19 mouse cellular contexts compared by ENCODE assay signal in genomic region chr12:85477804-85478203, GRCm38 (mm10). TPM values are rescaled to one million over a fixed set of nuclear protein-coding genes. Genes with fewer than 3 reads are reported as not detected.
DNase-seq lines count a peak whose midpoint lies in the region; ATAC-seq and TF ChIP-seq lines count a peak whose summit lies in the region.
"Had no signal": no experiment of that assay in that cellular context is flagged by ENCODE, and none has a peak within 500 bp of the region (broad histone marks: within the 10 kb centered on the region; RNA-seq: fewer than 3 reads in every experiment).

No protein-coding gene starts in this region.

- WGBS in liver, embryonic 13.5 days (ENCODE audit: insufficient replicate concordance) = 61% methylated on average over 3 of the region's 3 CpGs
- WGBS in liver, embryonic 11.5 days = 70% methylated on average over 3 of the region's 3 CpGs
- WGBS in stomach, postnatal 0 days = 87% methylated on average over 3 of the region's 3 CpGs

- peaks cover 56% of the 10 kb centered on the region for H3K4me1 ChIP-seq in liver, embryonic 13.5 days (replicated peaks)
- H3K4me1 ChIP-seq in liver, embryonic 11.5 days (replicated peaks; ENCODE audit: control insufficient read depth, insufficient read depth, low read length) = peaks cover 21% of the 10 kb centered on the region
- no peaks in the 10 kb centered on the region for H3K4me1 ChIP-seq in stomach, postnatal 0 days (replicated peaks; ENCODE audit: control insufficient read depth, insufficient read depth)

- peaks cover 73% of the 10 kb centered on the region for H3K27me3 ChIP-seq in liver, embryonic 13.5 days
- H3K27me3 ChIP-seq in liver, embryonic 11.5 days (replicated peaks; ENCODE audit: control insufficient read depth, insufficient read depth, low read length) = peaks cover 29% of the 10 kb centered on the region
- H3K27me3 ChIP-seq in stomach, postnatal 0 days (ENCODE audit: control insufficient read depth, insufficient read depth, low read length) = no peaks in the 10 kb centered on the region

- H3K36me3 ChIP-seq in liver, embryonic 13.5 days = no peaks in the 10 kb centered on the region
- no peaks in the 10 kb centered on the region for H3K36me3 ChIP-seq in liver, embryonic 11.5 days (ENCODE audit: control insufficient read depth, insufficient read depth, low read length)
- peaks cover 4% of the 10 kb centered on the region; the same call in 1 of the 2 replicates for H3K36me3 ChIP-seq in stomach, postnatal 0 days (ENCODE audit: control insufficient read depth, insufficient read depth, low read length)
- H3K36me3 ChIP-seq: embryonic facial prominence, embryonic 12.5 days; intestine, embryonic 15.5 days; kidney, embryonic 15.5 days; midbrain, embryonic 15.5 days had no signal

- H3K9ac ChIP-seq in liver, embryonic 13.5 days = no peak overlapping the region
- no peak overlapping the region for H3K9ac ChIP-seq in liver, embryonic 11.5 days (ENCODE audit: low read depth, low read length)
- no peak overlapping the region for H3K9ac ChIP-seq in stomach, postnatal 0 days (ENCODE audit: low read length)
- H3K9ac ChIP-seq: embryonic facial prominence, embryonic 12.5 days; forebrain, embryonic 13.5 days; hindbrain, embryonic 14.5 days; intestine, embryonic 15.5 days; kidney, embryonic 15.5 days; limb, embryonic 15.5 days; midbrain, embryonic 15.5 days had no signal

- H3K27ac ChIP-seq in liver, embryonic 13.5 days = peak overlapping the region; percentile 48; the same call in 1 of the 2 replicates
- H3K27ac ChIP-seq in liver, embryonic 11.5 days (ENCODE audit: low read depth, low read length) = no peak overlapping the region
- H3K27ac ChIP-seq in stomach, postnatal 0 days (replicated peaks) = no peak overlapping the region
- H3K27ac ChIP-seq: embryonic facial prominence, embryonic 12.5 days; forebrain, embryonic 13.5 days; heart, embryonic 10.5 days; hindbrain, embryonic 14.5 days; intestine, embryonic 15.5 days; kidney, embryonic 15.5 days; limb, embryonic 15.5 days; midbrain, embryonic 15.5 days had no signal

- no peak for ATAC-seq in CD4-positive, CD25-positive, alpha-beta regulatory T cell, adult 4 months
- ATAC-seq in liver, embryonic 13.5 days (ENCODE audit: low read depth) = no peak
- no peak for ATAC-seq in liver, embryonic 11.5 days (replicated peaks; ENCODE audit: low FRiP score)
- ATAC-seq in stomach, postnatal 0 days (ENCODE audit: low FRiP score, low TSS enrichment) = no peak
- ATAC-seq: forebrain, embryonic 13.5 days; intestine, embryonic 15.5 days; midbrain, embryonic 15.5 days had no signal

- DNase-seq in CD4-positive, CD25-positive, alpha-beta regulatory T cell, adult 2 months (ENCODE audit: low read depth, low spot score) = peak; percentile 67
- no peak for DNase-seq in liver, embryonic 13.5 days
- DNase-seq in liver, embryonic 11.5 days (ENCODE audit: low spot score) = no peak
- peak; percentile 71 for DNase-seq in induced T-regulatory cell, adult 2 months (ENCODE audit: low read depth)
- DNase-seq in stomach, postnatal 0 days (ENCODE audit: low spot score) = no peak
- DNase-seq in gastrocnemius, adult 18-20 months (ENCODE audit: low spot score) = no peak
- DNase-seq in cerebellum, adult 11 months = no peak
- DNase-seq: adrenal gland, adult 8-10 months; heart, postnatal 10 days; right cerebral cortex, postnatal 25 days had no signal

- H3K4me2 ChIP-seq in liver, embryonic 13.5 days = peak overlapping the region; percentile 32; the same call in 1 of the 2 replicates
- no peak overlapping the region; the same call in 1 of the 2 replicates for H3K4me2 ChIP-seq in liver, embryonic 11.5 days
- H3K4me2 ChIP-seq in stomach, postnatal 0 days (replicated peaks; ENCODE audit: low read depth) = no peak overlapping the region
- H3K4me2 ChIP-seq: embryonic facial prominence, embryonic 12.5 days; forebrain, embryonic 13.5 days; hindbrain, embryonic 14.5 days; intestine, embryonic 15.5 days; kidney, embryonic 15.5 days; limb, embryonic 15.5 days; midbrain, embryonic 15.5 days had no signal

- TF ChIP-seq CTCF in stomach, postnatal 0 days (IDR thresholded peaks at IDR 0.05; ENCODE audit: low read depth) = peak; percentile 51

- no peak for TF ChIP-seq EP300 in stomach, postnatal 0 days (optimal IDR thresholded peaks at IDR 0.05)

- H3K9me3 ChIP-seq in liver, embryonic 13.5 days (replicated peaks) = no peaks in the 10 kb centered on the region
- H3K9me3 ChIP-seq in liver, embryonic 11.5 days (ENCODE audit: control insufficient read depth, low read length) = no peaks in the 10 kb centered on the region
- H3K9me3 ChIP-seq in stomach, postnatal 0 days (ENCODE audit: control insufficient read depth, low read length) = no peaks in the 10 kb centered on the region
- H3K9me3 ChIP-seq: embryonic facial prominence, embryonic 12.5 days; forebrain, embryonic 13.5 days; heart, embryonic 10.5 days; intestine, embryonic 15.5 days; kidney, embryonic 15.5 days; limb, embryonic 15.5 days; midbrain, embryonic 15.5 days had no signal

- H3K4me3 ChIP-seq in liver, embryonic 13.5 days (replicated peaks) = no peak overlapping the region
- H3K4me3 ChIP-seq in liver, embryonic 11.5 days (ENCODE audit: low read depth, low read length) = no peak overlapping the region
- no peak overlapping the region for H3K4me3 ChIP-seq in stomach, postnatal 0 days (ENCODE audit: low read depth, low read length)
- H3K4me3 ChIP-seq: embryonic facial prominence, embryonic 12.5 days; forebrain, embryonic 13.5 days; heart, embryonic 10.5 days; intestine, embryonic 15.5 days; kidney, embryonic 15.5 days; limb, embryonic 15.5 days; midbrain, embryonic 15.5 days had no signal

RNA-seq across cellular contexts. Expression of gene Fos, which starts 4.1 kb away (rescaled TPM):
- 10 to 100 TPM; 11.3 to 39.0 TPM for polyA plus RNA-seq in CD4-positive, CD25-positive, alpha-beta regulatory T cell, adult 4 months (2017; shearing (Covaris generic))
- polyA plus RNA-seq in liver, embryonic 13.5 days (2015; fragmentation: Nextera tagmentation; extraction: Ambion mirVana) = 1.5 and 1.7 TPM in 2 replicates
- polyA plus RNA-seq in liver, embryonic 11.5 days (2014; fragmentation: Nextera tagmentation; extraction: Ambion mirVana) = 1.3 and 1.6 TPM in 2 replicates
- 18.2 and 23.2 TPM in 2 replicates for polyA plus RNA-seq in stomach, postnatal 0 days (2015; fragmentation: Nextera tagmentation; extraction: Ambion mirVana)
- 10 to 100 TPM in 1 of 2 experiments, 1 to 10 TPM in 1; 6.5 to 69.9 TPM for total RNA-seq in gastrocnemius, adult 18-20 months (2021)

Comparison
In these comparisons a context has a peak if more than half of its experiments do, and no peak if none do; other contexts are left out.
1. DNase-seq: peak in CD4-positive, CD25-positive, alpha-beta regulatory T cell, adult 2 months (single experiment) and induced T-regulatory cell, adult 2 months (single experiment); none in liver, embryonic 13.5 days (single experiment), liver, embryonic 11.5 days (single experiment), stomach, postnatal 0 days (single experiment), gastrocnemius, adult 18-20 months (single experiment) and cerebellum, adult 11 months (single experiment).